Mouse (Mus musculus) limb, embryonic 14.5 days (tissue): ENCODE data around the gene Dolk. TPM values are rescaled to one million over a fixed set of nuclear protein-coding genes. Genes with fewer than 3 reads are reported as not detected.

Experiments
- ATAC-seq: fragments of 200-750 bp; cut with Nextera tagmentation; 2 replicates; pipeline ENCODE4 v1.8.0; 2017; ENCODE audit warnings: low read depth, moderate number of reproducible peaks, moderate TSS enrichment; ENCODE audit not compliant: low FRiP score
- DNase-seq: peaks from one replicate; pipeline ENCODE4 v3.0.0-alpha.2; 2015; ENCODE audit warnings: low spot score
- H3K27ac ChIP-seq: fragments of 300-500 bp; sonication (generic); replicated peaks from 2 replicates; pipeline ENCODE4 v1.5.1; 2014; ENCODE audit warnings: low read depth, mild to moderate bottlenecking, low read length, moderate library complexity, mixed read lengths
- H3K27me3 ChIP-seq: fragments of 300-500 bp; sonication (generic); 2 replicates; pipeline ENCODE4 v1.6.1; 2014; ENCODE audit warnings: low read length, mixed read lengths; ENCODE audit not compliant: control insufficient read depth, insufficient read depth
- H3K36me3 ChIP-seq: fragments of 300-500 bp; sonication (generic); 2 replicates; pipeline ENCODE4 v1.6.1; 2014; ENCODE audit warnings: mild to moderate bottlenecking, low read length, moderate library complexity, mixed read lengths; ENCODE audit not compliant: control insufficient read depth, insufficient read depth
- H3K4me1 ChIP-seq: fragments of 300-500 bp; sonication (generic); 2 replicates; pipeline ENCODE4 v1.6.1; 2014; ENCODE audit warnings: antibody characterized with exemption, low read length, mixed read lengths; ENCODE audit not compliant: control insufficient read depth, insufficient read depth
- H3K4me2 ChIP-seq: fragments of 300-500 bp; sonication (generic); replicated peaks from 2 replicates; pipeline ENCODE4 v1.6.1; 2014; ENCODE audit warnings: low read depth, mild to moderate bottlenecking, low read length, moderate library complexity; ENCODE audit not compliant: severe bottlenecking
- H3K4me3 ChIP-seq: fragments of 300-500 bp; sonication (generic); replicated peaks from 2 replicates; pipeline ENCODE4 v1.5.1; 2014; ENCODE audit warnings: low read length
- H3K9ac ChIP-seq: fragments of 300-500 bp; sonication (generic); 2 replicates; pipeline ENCODE4 v1.6.1; 2014; ENCODE audit warnings: mild to moderate bottlenecking, low read depth, low read length, moderate library complexity; ENCODE audit not compliant: severe bottlenecking
- H3K9me3 ChIP-seq: fragments of 300-500 bp; sonication (generic); 2 replicates; pipeline ENCODE4 v1.6.1; 2016; ENCODE audit warnings: low read length; ENCODE audit not compliant: control insufficient read depth
- POLR2A ChIP-seq: fragments of 200-500 bp; IDR thresholded peaks from 2 replicates; pipeline ENCODE4 v1.8.0; 2012; ENCODE audit warnings: inconsistent platforms, mild to moderate bottlenecking, moderate library complexity, borderline replicate concordance; ENCODE audit not compliant: insufficient read depth, insufficient read length; ENCODE audit errors: extremely low read depth
- WGBS: fragments of 180-500 bp; shearing (Covaris S2); extraction: QIAGEN DNeasy Blood & Tissue Kit; methylation state at CpG from one replicate; pipeline ENCODE4 v1.1.7; 2014; 5-methylcytosine and 5-hydroxymethylcytosine counted together
- polyA plus RNA-seq, 2 experiments: library from polyadenylated mRNA; depleted of rRNA in 1 of 2; stranded (reverse) in 1 of 2; unstranded in 1 of 2; fragments of >200 nt; fragmentation: Nextera tagmentation in 1 of 2; extraction: Ambion mirVana in 1 of 2; gene quantifications; 2 replicates each; pipeline versions ENCODE4 v1.2.1 to v1.2.3; 2012 to 2014

The Dolk gene
- polyA plus RNA-seq, 2 experiments: 13.8 to 31.0 TPM

GRCm38 (mm10) chr2:30261064-30261736 is 24.9 kb downstream of the Dolk start:
- Histone ChIP-seq H3K9ac (no peak overlapping the region), H3K27me3 (no peaks in the 10 kb centered on the region), H3K4me1 (peaks cover 21% of the 10 kb centered on the region), H3K9me3 (no peaks in the 10 kb centered on the region), H3K27ac (no peak overlapping the region), H3K4me3 (no peak overlapping the region), H3K4me2 (no peak overlapping the region), H3K36me3 (peaks cover 77% of the 10 kb centered on the region)
- TF ChIP-seq POLR2A: no peak
- ATAC-seq: no peak
- no peak for DNase-seq
- WGBS: 86% methylated on average over 4 of the region's 4 CpGs

- Histone ChIP-seq H3K9me3 (no peaks in the 10 kb centered on the region), H3K4me3 (no peak overlapping the region), H3K27me3 (no peaks in the 10 kb centered on the region), H3K9ac (no peak overlapping the region), H3K4me2 (no peak overlapping the region), H3K27ac (no peak overlapping the region), H3K4me1 (peaks cover 3% of the 10 kb centered on the region; the same call in 1 of the 2 replicates), H3K36me3 (peaks cover 88% of the 10 kb centered on the region)
- ATAC-seq (no peak), DNase-seq (no peak)
- TF ChIP-seq POLR2A: no peak
- 84% methylated on average over 15 of the region's 15 CpGs for WGBS
Measured at GRCm38 (mm10) chr2:30259131-30260064, 26.7 kb downstream of the Dolk start.

GRCm38 (mm10) chr2:30258600-30258999 is 27.5 kb downstream of the Dolk start:
- peaks cover 3% of the 10 kb centered on the region; the same call in 1 of the 2 replicates for H3K4me1 ChIP-seq
- no peak overlapping the region for H3K9ac ChIP-seq
- no peak; the same call in 1 of the 2 replicates for ATAC-seq
- no peak for DNase-seq
- no peak overlapping the region for H3K4me3 ChIP-seq
- no peaks in the 10 kb centered on the region for H3K9me3 ChIP-seq
- H3K27me3 ChIP-seq: no peaks in the 10 kb centered on the region
- H3K4me2 ChIP-seq: no peak overlapping the region
- H3K36me3 ChIP-seq: peaks cover 80% of the 10 kb centered on the region
- WGBS: 88% methylated on average over 4 of the region's 4 CpGs
- H3K27ac ChIP-seq: no peak overlapping the region
- no peak for TF ChIP-seq POLR2A

GRCm38 (mm10) chr2:30257699-30258460 is 28.3 kb downstream of the Dolk start:
- Histone ChIP-seq H3K27ac (no peak overlapping the region), H3K4me3 (no peak overlapping the region), H3K36me3 (peaks cover 80% of the 10 kb centered on the region), H3K27me3 (no peaks in the 10 kb centered on the region), H3K4me1 (peaks cover 3% of the 10 kb centered on the region; the same call in 1 of the 2 replicates), H3K4me2 (no peak overlapping the region), H3K9me3 (no peaks in the 10 kb centered on the region), H3K9ac (no peak overlapping the region)
- ATAC-seq: no peak
- 81% methylated on average over 7 of the region's 7 CpGs for WGBS
- TF ChIP-seq POLR2A: no peak
- DNase-seq: no peak

- no peak for ATAC-seq
- TF ChIP-seq POLR2A: no peak
- DNase-seq: no peak
- WGBS: 95% methylated on average over 30 of the region's 30 CpGs
- H3K4me3 ChIP-seq: no peak overlapping the region
- 0 out of 2 replicates have a peak, but pooled peaks cover 3% of the 10 kb centered on the region for H3K4me1 ChIP-seq
- H3K27me3 ChIP-seq: no peaks in the 10 kb centered on the region
- H3K9me3 ChIP-seq: no peaks in the 10 kb centered on the region
- no peak overlapping the region for H3K4me2 ChIP-seq
- H3K36me3 ChIP-seq: peaks cover 76% of the 10 kb centered on the region
- no peak overlapping the region for H3K27ac ChIP-seq
- H3K9ac ChIP-seq: no peak overlapping the region
Measured at GRCm38 (mm10) chr2:30256616-30257350, 29.4 kb downstream of the Dolk start.
